Mouse (Mus musculus): Measurements from ENCODE around the gene Gm10220.
"Not testable (repeated sequence)": the region's sequence is repeated elsewhere in the genome, so short reads cannot be mapped to it uniquely, and the experiment has no call there.

Gene Gm10220

GRCm38 (mm10) chr5:26121321-26121720, at the start of gene Gm10220:
Gene Gm10220 (minus strand): TSS chr5:26121421.
- not testable (repeated sequence) for DNase-seq

DNA sequence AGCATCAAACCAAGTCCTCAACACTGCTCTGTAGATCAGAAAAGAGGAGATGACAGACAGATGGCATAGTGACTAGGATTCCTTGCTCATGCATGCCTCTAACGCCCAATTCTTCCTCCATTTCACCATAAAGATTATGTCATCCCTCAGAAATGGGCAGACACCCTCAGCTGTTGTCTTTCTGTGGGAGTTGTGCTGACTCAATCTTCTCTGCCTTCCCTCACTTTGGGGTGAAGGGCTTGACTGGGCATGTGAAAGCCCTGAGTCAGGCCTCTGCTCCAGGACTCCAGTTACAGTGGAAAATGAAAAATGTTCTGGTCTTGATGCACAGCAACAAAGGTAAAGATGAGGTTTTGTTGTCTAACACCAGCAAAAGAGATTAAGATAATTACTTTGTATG, 48.6 kb upstream of the Gm10220 start:
- no peak for DNase-seq

GRCm38 (mm10) chr5:26165791-26166165, 44.6 kb upstream of the Gm10220 start:
- no peak for DNase-seq

DNA sequence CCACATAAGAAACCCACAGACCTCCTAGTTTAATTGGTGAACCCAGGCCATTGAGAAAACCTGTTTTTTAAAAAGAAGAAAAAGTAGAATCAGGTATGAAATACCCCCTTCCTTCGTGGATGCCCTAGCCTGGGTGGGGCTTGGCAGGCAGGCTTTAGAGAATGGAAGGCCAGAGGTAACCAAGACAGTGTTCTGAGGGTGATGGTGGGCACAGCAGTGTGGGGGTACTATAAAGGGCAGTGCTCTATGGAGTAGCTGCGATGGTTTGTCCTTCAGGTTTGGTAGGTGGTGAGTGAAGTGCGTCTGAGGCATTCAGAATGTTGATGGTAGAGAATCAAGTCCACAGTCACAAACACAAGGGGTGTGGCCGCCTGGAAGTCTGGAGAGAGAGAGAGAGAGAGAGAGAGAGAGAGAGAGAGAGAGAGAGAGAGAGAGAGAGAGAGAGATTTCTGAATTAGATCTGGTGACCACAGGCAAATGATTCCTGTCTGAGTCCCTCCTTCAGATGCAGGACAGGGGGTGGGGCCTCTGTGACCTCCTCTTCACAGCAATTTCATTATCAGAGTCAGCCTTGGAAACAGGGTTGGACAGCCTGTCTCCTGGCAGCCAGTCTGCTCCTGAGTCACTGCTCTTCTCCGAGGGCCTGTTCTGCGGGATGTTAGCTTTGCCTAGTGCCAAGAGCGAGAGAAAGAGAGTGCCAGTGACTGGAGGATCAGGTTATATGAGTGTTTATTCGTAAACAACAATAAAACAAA, 44.0 kb upstream of the Gm10220 start:
- no peak for DNase-seq

- no peak for DNase-seq
Observed at GRCm38 (mm10) chr5:26157396-26158170, 36.4 kb upstream of the Gm10220 start.

DNA sequence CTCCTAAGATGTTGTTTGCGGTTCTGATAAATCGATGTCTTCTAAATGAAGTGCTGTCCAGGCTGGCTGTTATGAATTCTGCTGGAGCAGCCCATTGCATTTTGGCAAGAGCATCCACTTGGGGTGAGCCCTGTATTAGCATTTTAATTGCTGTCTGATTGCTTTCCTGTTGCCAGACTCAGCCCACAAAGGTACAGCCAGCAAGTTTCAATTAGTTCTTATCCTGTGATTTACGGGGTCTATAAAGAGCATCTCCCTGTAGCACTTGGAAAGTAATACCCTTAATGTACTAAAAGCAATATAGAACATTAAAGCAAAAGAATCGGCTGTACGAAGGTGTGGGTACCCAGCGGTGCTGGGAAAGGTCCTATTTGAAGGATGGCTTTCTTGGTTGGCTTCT, 21.7 kb upstream of the Gm10220 start:
- DNase-seq, result no peak

GRCm38 (mm10) chr5:26105262-26105661, 16.0 kb downstream of the Gm10220 start, which contains the start of gene 5031410I06Rik:
Gene 5031410I06Rik (minus strand): TSS chr5:26105362.
- not testable (repeated sequence) for DNase-seq

GRCm38 (mm10) chr5:26089191-26089590, 32.0 kb downstream of the Gm10220 start, which contains the start of gene Gm10471:
Gene Gm10471 (minus strand): TSS chr5:26089291.
- DNase-seq, result not testable (repeated sequence)

DNA sequence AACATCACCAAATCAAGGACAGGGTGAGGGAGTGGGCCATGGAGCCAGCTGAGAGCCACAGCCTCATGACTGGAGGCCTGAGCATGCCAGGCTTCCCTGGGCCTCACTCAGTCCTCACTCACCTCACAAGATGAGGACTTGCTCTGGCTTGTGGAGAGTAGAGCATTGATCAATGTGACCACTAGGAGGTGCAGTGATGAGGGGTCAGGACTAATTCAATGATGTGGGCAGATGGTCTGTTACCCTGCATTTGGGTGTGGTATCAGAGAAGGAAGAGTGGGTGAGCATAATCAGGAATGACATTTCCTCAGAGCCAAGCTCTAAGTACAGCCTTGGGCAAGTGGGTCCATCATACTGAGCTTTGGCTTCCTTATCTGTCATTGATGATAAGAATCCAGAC, 42.2 kb downstream of the Gm10220 start:
- DNase-seq, result not testable (repeated sequence)

GRCm38 (mm10) chr5:26070716-26071115, 50.5 kb downstream of the Gm10220 start:
- DNase-seq, result no peak

All from cerebellum, adult 8-10 months (tissue).